Mouse (Mus musculus) urinary bladder, postnatal 10 days (tissue): ENCODE measurements around the gene Ak8.

Source experiments
- DNase-seq: peaks from one replicate; pipeline ENCODE4 v3.0.0; 2022; ENCODE audit warnings: low spot score

The Ak8 gene

GRCm38 (mm10) chr2:28737112-28737511 lies 37.1 kb downstream of the Ak8 start:
- DNase-seq, result no peak

GRCm38 (mm10) chr2:28740159-28740558 lies 40.2 kb downstream of the Ak8 start:
- DNase-seq, result no peak

GRCm38 (mm10) chr2:28742701-28743100 lies 42.7 kb downstream of the Ak8 start:
- DNase-seq, result no peak

- no peak for DNase-seq
Observed at GRCm38 (mm10) chr2:28746682-28747332, 46.8 kb downstream of the Ak8 start.

- DNase-seq, result no peak
Observed at GRCm38 (mm10) chr2:28747705-28748104, 47.7 kb downstream of the Ak8 start.

GRCm38 (mm10) chr2:28751186-28751585 lies 51.2 kb downstream of the Ak8 start:
- no peak for DNase-seq

- DNase-seq, result no peak
Observed at GRCm38 (mm10) chr2:28751658-28752057, 51.7 kb downstream of the Ak8 start.

GRCm38 (mm10) chr2:28752388-28752787 lies 52.4 kb downstream of the Ak8 start:
- DNase-seq, result no peak

- DNase-seq, result peak; percentile 30
Observed at GRCm38 (mm10) chr2:28755451-28755850, 55.5 kb downstream of the Ak8 start.

- DNase-seq, result no peak
Observed at GRCm38 (mm10) chr2:28756201-28756600, 56.2 kb downstream of the Ak8 start.

- DNase-seq, result no peak
Observed at GRCm38 (mm10) chr2:28759441-28759840, 59.5 kb downstream of the Ak8 start.

GRCm38 (mm10) chr2:28766590-28766989 lies 66.6 kb downstream of the Ak8 start:
- DNase-seq, result no peak

GRCm38 (mm10) chr2:28767041-28767440 lies 67.1 kb downstream of the Ak8 start:
- DNase-seq, result no peak

- no peak for DNase-seq
Observed at GRCm38 (mm10) chr2:28770697-28771096, 70.7 kb downstream of the Ak8 start.

GRCm38 (mm10) chr2:28774073-28774472 lies 74.1 kb downstream of the Ak8 start:
- DNase-seq, result no peak

- no peak for DNase-seq
Observed at GRCm38 (mm10) chr2:28776728-28777127, 76.8 kb downstream of the Ak8 start.

GRCm38 (mm10) chr2:28780001-28780782 lies 80.2 kb downstream of the Ak8 start:
- DNase-seq, result no peak

- no peak for DNase-seq
Observed at GRCm38 (mm10) chr2:28781310-28781709, 81.3 kb downstream of the Ak8 start.

GRCm38 (mm10) chr2:28786355-28787066 lies 86.5 kb downstream of the Ak8 start:
- DNase-seq, result no peak

- no peak for DNase-seq
Observed at GRCm38 (mm10) chr2:28787067-28787619, 87.2 kb downstream of the Ak8 start.

- no peak for DNase-seq
Observed at GRCm38 (mm10) chr2:28792931-28793610, 93.1 kb downstream of the Ak8 start.

GRCm38 (mm10) chr2:28794623-28795022 lies 94.7 kb downstream of the Ak8 start:
- DNase-seq, result no peak
